Comparison of ENCODE assay signal across 7 mouse cellular contexts in the genomic region with DNA sequence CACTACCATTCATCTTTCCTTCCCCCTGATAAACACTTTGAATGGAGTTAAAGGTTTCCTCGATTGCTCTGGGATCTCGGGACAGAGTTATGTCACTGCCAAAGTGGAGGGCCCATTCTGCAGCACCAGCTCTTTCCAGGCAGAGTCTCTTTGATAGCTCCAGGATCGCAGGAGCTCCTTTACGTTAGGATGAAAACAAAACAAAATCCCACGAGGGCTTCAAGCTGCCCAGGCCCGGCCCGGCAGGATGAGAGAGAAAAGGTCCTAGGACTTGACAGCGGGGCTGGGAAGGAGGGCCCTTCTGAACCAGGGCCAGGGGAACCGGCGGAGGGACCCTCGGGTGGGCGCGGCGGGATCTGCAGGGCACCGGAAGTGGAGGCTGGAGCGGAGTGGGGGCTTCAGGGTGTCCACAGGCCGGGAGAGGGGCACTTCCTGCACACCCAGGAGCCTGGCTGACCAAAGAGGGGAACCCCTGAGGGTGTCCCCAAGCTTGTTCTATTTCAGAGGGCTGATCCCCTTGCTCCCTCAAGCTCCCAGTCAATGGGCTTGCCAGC. TPM values are rescaled to one million over a fixed set of nuclear protein-coding genes. Genes with fewer than 3 reads are reported as not detected.
DNase-seq lines count a peak whose midpoint lies in the region; ATAC-seq and TF ChIP-seq lines count a peak whose summit lies in the region.

No protein-coding gene starts in this region.

- no peaks in the 10 kb centered on the region for H3K9me3 ChIP-seq in lung, embryonic 16.5 days (ENCODE audit: control insufficient read depth, low read length)
- no peaks in the 10 kb centered on the region for H3K9me3 ChIP-seq in embryonic facial prominence, embryonic 12.5 days
- no peaks in the 10 kb centered on the region for H3K9me3 ChIP-seq in intestine, postnatal 0 days (ENCODE audit: control insufficient read depth)
- H3K9me3 ChIP-seq in stomach, embryonic 14.5 days (ENCODE audit: control insufficient read depth, low read depth, low read length): no peaks in the 10 kb centered on the region

- H3K27ac ChIP-seq in lung, embryonic 16.5 days (ENCODE audit: low read length): peak overlapping the region; percentile 97
- peak overlapping the region; percentile 94 for H3K27ac ChIP-seq in embryonic facial prominence, embryonic 12.5 days
- H3K27ac ChIP-seq in intestine, postnatal 0 days (ENCODE audit: low read depth, low read length): peak overlapping the region; percentile 58
- H3K27ac ChIP-seq in stomach, embryonic 14.5 days (ENCODE audit: low read length): peak overlapping the region; percentile 87

- no peaks in the 10 kb centered on the region for H3K36me3 ChIP-seq in lung, embryonic 16.5 days (ENCODE audit: control insufficient read depth, insufficient read depth, low read length)
- H3K36me3 ChIP-seq in embryonic facial prominence, embryonic 12.5 days: peaks cover 15% of the 10 kb centered on the region; the same call in 1 of the 2 replicates
- H3K36me3 ChIP-seq in intestine, postnatal 0 days (ENCODE audit: control insufficient read depth, insufficient read depth): no peaks in the 10 kb centered on the region
- H3K36me3 ChIP-seq in stomach, embryonic 14.5 days (ENCODE audit: control insufficient read depth, insufficient read depth, low read length): no peaks in the 10 kb centered on the region

- H3K4me3 ChIP-seq in lung, embryonic 16.5 days (ENCODE audit: low read length): peak overlapping the region; percentile 98
- H3K4me3 ChIP-seq in embryonic facial prominence, embryonic 12.5 days: peak overlapping the region; percentile 88
- H3K4me3 ChIP-seq in intestine, postnatal 0 days (ENCODE audit: low read depth, low read length): peak overlapping the region; percentile 93
- H3K4me3 ChIP-seq in stomach, embryonic 14.5 days (ENCODE audit: low read depth, low read length): peak overlapping the region; percentile 71

- WGBS in lung, embryonic 16.5 days: 0% methylated on average over 17 of the region's 17 CpGs
- under 1% methylated on average over 17 of the region's 17 CpGs for WGBS in embryonic facial prominence, embryonic 12.5 days
- WGBS in intestine, postnatal 0 days: under 1% methylated on average over 17 of the region's 17 CpGs
- WGBS in stomach, embryonic 14.5 days: 0% methylated on average over 17 of the region's 17 CpGs

- peak; percentile 64 for ATAC-seq in lung, embryonic 16.5 days (ENCODE audit: low read depth)
- peak; percentile 73 for ATAC-seq in embryonic facial prominence, embryonic 12.5 days (ENCODE audit: insufficient number of reproducible peaks, insufficient read depth, low FRiP score, low TSS enrichment)
- peak; percentile 5; the same call in 1 of the 2 replicates for ATAC-seq in intestine, postnatal 0 days
- ATAC-seq in stomach, embryonic 14.5 days (ENCODE audit: insufficient number of reproducible peaks, insufficient read depth, low FRiP score, low read depth): peak; percentile 66; the same call in 1 of the 2 replicates

- TF ChIP-seq CTCF in intestine, postnatal 0 days (IDR thresholded peaks at IDR 0.05; ENCODE audit: low read depth): no peak

- H3K27me3 ChIP-seq in lung, embryonic 16.5 days (ENCODE audit: control insufficient read depth, insufficient read depth, low read depth, low read length): no peaks in the 10 kb centered on the region
- H3K27me3 ChIP-seq in embryonic facial prominence, embryonic 12.5 days: no peaks in the 10 kb centered on the region
- H3K27me3 ChIP-seq in intestine, postnatal 0 days (replicated peaks; ENCODE audit: control insufficient read depth, insufficient read depth, low read length): no peaks in the 10 kb centered on the region
- H3K27me3 ChIP-seq in stomach, embryonic 14.5 days (ENCODE audit: control insufficient read depth, insufficient read depth, low read length): no peaks in the 10 kb centered on the region

- peaks cover 19% of the 10 kb centered on the region for H3K4me1 ChIP-seq in lung, embryonic 16.5 days (replicated peaks; ENCODE audit: control insufficient read depth, insufficient read depth, low read length)
- H3K4me1 ChIP-seq in embryonic facial prominence, embryonic 12.5 days: peaks cover 13% of the 10 kb centered on the region
- 0 out of 2 replicates have a peak, but pooled peaks cover 4% of the 10 kb centered on the region for H3K4me1 ChIP-seq in intestine, postnatal 0 days (replicated peaks; ENCODE audit: control insufficient read depth, insufficient read depth, low read length)
- H3K4me1 ChIP-seq in stomach, embryonic 14.5 days (ENCODE audit: control insufficient read depth, insufficient read depth, low read length): peaks cover 9% of the 10 kb centered on the region; the same call in 1 of the 2 replicates

- no peak for DNase-seq in lung, postnatal 4 days
- DNase-seq in left cerebral cortex, postnatal 10 days (ENCODE audit: extremely low spot score in 1 of 2, low spot score in 2 of 2): no peak
- no peak for DNase-seq in left cerebral cortex, adult 8-10 months (ENCODE audit: low spot score in 2 of 2)

- peak overlapping the region; percentile 87 for H3K4me2 ChIP-seq in lung, embryonic 16.5 days (ENCODE audit: low read depth, low read length)
- H3K4me2 ChIP-seq in embryonic facial prominence, embryonic 12.5 days (replicated peaks): peak overlapping the region; percentile 87
- peak overlapping the region; percentile 96 for H3K4me2 ChIP-seq in intestine, postnatal 0 days (replicated peaks; ENCODE audit: low read depth)
- peak overlapping the region; percentile 67 for H3K4me2 ChIP-seq in stomach, embryonic 14.5 days (replicated peaks; ENCODE audit: low read depth, low read length)

- intact Hi-C loops in left cerebral cortex, postnatal 10 days (cut with DNase I): loop anchor here (5.0 kb wide), 1 partner anchor 50 kb away; the partner anchor contains the start of gene Mrpl4

- peak overlapping the region; percentile 77 for H3K9ac ChIP-seq in lung, embryonic 16.5 days (ENCODE audit: low read length)
- peak overlapping the region; percentile 89 for H3K9ac ChIP-seq in embryonic facial prominence, embryonic 12.5 days
- H3K9ac ChIP-seq in intestine, postnatal 0 days (ENCODE audit: low read depth, low read length): peak overlapping the region; percentile 66
- H3K9ac ChIP-seq in stomach, embryonic 14.5 days (replicated peaks; ENCODE audit: low read depth, low read length): peak overlapping the region; percentile 57

RNA-seq across cellular contexts. Expression of gene Dnmt1, which starts 7.6 kb away (rescaled TPM):
- polyA plus RNA-seq in lung, embryonic 16.5 days (2015; fragmentation: Nextera tagmentation; extraction: Ambion mirVana): 92.5 and 97.1 TPM in 2 replicates
- polyA plus RNA-seq in embryonic facial prominence, embryonic 12.5 days (2016; fragmentation: Nextera tagmentation; extraction: Ambion mirVana): 122 and 124 TPM in 2 replicates
- polyA plus RNA-seq in intestine, postnatal 0 days (2015; fragmentation: Nextera tagmentation; extraction: Ambion mirVana): 18.5 and 19.2 TPM in 2 replicates
- polyA plus RNA-seq in stomach, embryonic 14.5 days (2014; fragmentation: Nextera tagmentation; extraction: Ambion mirVana): 64.7 and 69.6 TPM in 2 replicates
- 10 to 100 TPM; 51.1 to 54.7 TPM for total RNA-seq in left cerebral cortex, postnatal 10 days (2021)
- total RNA-seq in left cerebral cortex, adult 8-10 months (2022): 10 to 100 TPM; 39.7 to 41.3 (median 40.5) TPM

RNA-seq across cellular contexts. Expression of gene S1pr2, which starts 24.5 kb away (rescaled TPM):
- 63.5 and 67.2 TPM in 2 replicates for polyA plus RNA-seq in lung, embryonic 16.5 days (2015; fragmentation: Nextera tagmentation; extraction: Ambion mirVana)
- polyA plus RNA-seq in embryonic facial prominence, embryonic 12.5 days (2016; fragmentation: Nextera tagmentation; extraction: Ambion mirVana): 48.7 and 53.0 TPM in 2 replicates
- 9.5 and 11.4 TPM in 2 replicates for polyA plus RNA-seq in intestine, postnatal 0 days (2015; fragmentation: Nextera tagmentation; extraction: Ambion mirVana)
- 48.6 and 52.3 TPM in 2 replicates for polyA plus RNA-seq in stomach, embryonic 14.5 days (2014; fragmentation: Nextera tagmentation; extraction: Ambion mirVana)
- 1 to 10 TPM; 1.5 to 1.6 TPM for total RNA-seq in left cerebral cortex, postnatal 10 days (2021)
- total RNA-seq in left cerebral cortex, adult 8-10 months (2022): 1 to 10 TPM; 2.0 to 3.4 (median 2.7) TPM

RNA-seq across cellular contexts. Expression of gene Mrpl4, which starts 50.5 kb away (rescaled TPM):
- 156 TPM in 2 replicates for polyA plus RNA-seq in lung, embryonic 16.5 days (2015; fragmentation: Nextera tagmentation; extraction: Ambion mirVana)
- 128 TPM in 2 replicates for polyA plus RNA-seq in embryonic facial prominence, embryonic 12.5 days (2016; fragmentation: Nextera tagmentation; extraction: Ambion mirVana)
- 107 and 113 TPM in 2 replicates for polyA plus RNA-seq in intestine, postnatal 0 days (2015; fragmentation: Nextera tagmentation; extraction: Ambion mirVana)
- 136 and 150 TPM in 2 replicates for polyA plus RNA-seq in stomach, embryonic 14.5 days (2014; fragmentation: Nextera tagmentation; extraction: Ambion mirVana)
- 10 to 100 TPM; 53.3 to 56.0 TPM for total RNA-seq in left cerebral cortex, postnatal 10 days (2021)
- total RNA-seq in left cerebral cortex, adult 8-10 months (2022): 10 to 100 TPM; 55.3 to 68.0 (median 56.9) TPM

RNA-seq across cellular contexts. Expression of gene Eif3g, which starts 53.6 kb away (rescaled TPM):
- polyA plus RNA-seq in lung, embryonic 16.5 days (2015; fragmentation: Nextera tagmentation; extraction: Ambion mirVana): 255 and 258 TPM in 2 replicates
- polyA plus RNA-seq in embryonic facial prominence, embryonic 12.5 days (2016; fragmentation: Nextera tagmentation; extraction: Ambion mirVana): 330 and 337 TPM in 2 replicates
- polyA plus RNA-seq in intestine, postnatal 0 days (2015; fragmentation: Nextera tagmentation; extraction: Ambion mirVana): 131 and 138 TPM in 2 replicates
- 281 and 289 TPM in 2 replicates for polyA plus RNA-seq in stomach, embryonic 14.5 days (2014; fragmentation: Nextera tagmentation; extraction: Ambion mirVana)
- 100 to 1,000 TPM; 120 to 127 TPM for total RNA-seq in left cerebral cortex, postnatal 10 days (2021)
- total RNA-seq in left cerebral cortex, adult 8-10 months (2022): 100 to 1,000 TPM; 130 to 139 (median 136) TPM

Comparison
In these comparisons a context has a peak if more than half of its experiments do, and no peak if none do; other contexts are left out.
1. ATAC-seq: peak in every context shown above with its lines; median percentile 73 in embryonic facial prominence, embryonic 12.5 days; 66 in stomach, embryonic 14.5 days; 64 in lung, embryonic 16.5 days; 5 in intestine, postnatal 0 days.